ENCODE assay signal across 25 mouse cellular contexts in genomic region chr5:137642886-137643285, GRCm38 (mm10). TPM values are rescaled to one million over a fixed set of nuclear protein-coding genes. Genes with fewer than 3 reads are reported as not detected.
DNase-seq lines count a peak whose midpoint lies in the region; ATAC-seq and TF ChIP-seq lines count a peak whose summit lies in the region.
"Had no signal": no experiment of that assay in that cellular context is flagged by ENCODE, and none has a peak within 500 bp of the region (broad histone marks: within the 10 kb centered on the region; RNA-seq: fewer than 3 reads in every experiment).

No protein-coding gene starts in this region.

- 0 out of 2 replicates have a peak overlapping the region, but pooled peaks have one; percentile 17 for H3K27ac ChIP-seq in hindbrain, embryonic 16.5 days (ENCODE audit: low read depth, low read length)
- no peak overlapping the region for H3K27ac ChIP-seq in hindbrain, postnatal 0 days
- H3K27ac ChIP-seq: embryonic facial prominence, embryonic 13.5 days; embryonic facial prominence, embryonic 15.5 days; forebrain, embryonic 10.5 days; forebrain, embryonic 12.5 days had no signal

- no peak overlapping the region for H3K4me2 ChIP-seq in hindbrain, embryonic 16.5 days (ENCODE audit: low read length)
- H3K4me2 ChIP-seq in hindbrain, postnatal 0 days (ENCODE audit: low read depth, low read length) = no peak overlapping the region
- H3K4me2 ChIP-seq: embryonic facial prominence, embryonic 13.5 days; embryonic facial prominence, embryonic 15.5 days; forebrain, embryonic 12.5 days had no signal

- H3K27me3 ChIP-seq in hindbrain, embryonic 16.5 days (replicated peaks; ENCODE audit: control insufficient read depth, insufficient read depth, low read length) = peaks cover 15% of the 10 kb centered on the region
- peaks cover 17% of the 10 kb centered on the region for H3K27me3 ChIP-seq in hindbrain, postnatal 0 days (ENCODE audit: insufficient read depth, low read length)
- peaks cover 31% of the 10 kb centered on the region for H3K27me3 ChIP-seq in E14TG2a.4 (ENCODE audit: insufficient read depth, low read length)

- TF ChIP-seq CTCF in hindbrain, postnatal 0 days (IDR thresholded peaks at IDR 0.05; ENCODE audit: low read depth) = no peak
- TF ChIP-seq CTCF in E14TG2a.4 (conservative IDR thresholded peaks at IDR 0.05; ENCODE audit: low read length) = no peak

- H3K9ac ChIP-seq in hindbrain, embryonic 16.5 days (ENCODE audit: low read depth, low read length) = no peak overlapping the region
- no peak overlapping the region for H3K9ac ChIP-seq in hindbrain, postnatal 0 days (replicated peaks; ENCODE audit: low read length)
- H3K9ac ChIP-seq: embryonic facial prominence, embryonic 13.5 days; embryonic facial prominence, embryonic 15.5 days; forebrain, embryonic 12.5 days had no signal

- H3K4me1 ChIP-seq in hindbrain, embryonic 16.5 days (ENCODE audit: control insufficient read depth, insufficient read depth, low read depth, low read length) = peaks cover 6% of the 10 kb centered on the region
- H3K4me1 ChIP-seq in hindbrain, postnatal 0 days (ENCODE audit: insufficient read depth, low read length) = peaks cover 5% of the 10 kb centered on the region; the same call in 1 of the 2 replicates
- peaks cover 97% of the 10 kb centered on the region for H3K4me1 ChIP-seq in E14TG2a.4 (replicated peaks; ENCODE audit: low read depth, low read length)

- no peak for ATAC-seq in hindbrain, embryonic 16.5 days
- no peak for ATAC-seq in hindbrain, postnatal 0 days
- ATAC-seq: forebrain, embryonic 14.5 days; forebrain, embryonic 16.5 days had no signal

- DNase-seq in hindbrain, postnatal 0 days (ENCODE audit: low spot score) = no peak
- DNase-seq in ES-CJ7 (ENCODE audit: low read depth, low spot score) (peak; percentile 56), ZHBTc4 (ENCODE audit: low read depth, low spot score) (peak; percentile 80), liver (no peak), adipocyte (ENCODE audit: low spot score) (no peak)
- DNase-seq: adrenal gland, adult 8-10 months; adrenal gland, postnatal 14 days; adrenal gland, postnatal 36 days; cerebellum, adult 18-20 months; cerebellum, adult 8-10 months; cerebellum, adult 9-11 months; cerebellum, postnatal 14 days; cerebellum, postnatal 36 days; embryo, embryonic 11 days had no signal

- H3K4me3 ChIP-seq in hindbrain, embryonic 16.5 days (ENCODE audit: low read length) = no peak overlapping the region
- no peak overlapping the region for H3K4me3 ChIP-seq in hindbrain, postnatal 0 days (ENCODE audit: low read length)
- H3K4me3 ChIP-seq in E14TG2a.4 (replicated peaks; ENCODE audit: low read length) = peak overlapping the region; percentile 67; the same call in 1 of the 2 replicates
- H3K4me3 ChIP-seq: embryonic facial prominence, embryonic 13.5 days; embryonic facial prominence, embryonic 15.5 days; erythroblast, embryonic 14.5 days; forebrain, embryonic 10.5 days; forebrain, embryonic 12.5 days had no signal

- 50% methylated on average over 4 of the region's 4 CpGs for WGBS in hindbrain, embryonic 16.5 days
- 47% methylated on average over 4 of the region's 4 CpGs for WGBS in hindbrain, postnatal 0 days

- H3K36me3 ChIP-seq in hindbrain, embryonic 16.5 days (ENCODE audit: control insufficient read depth, insufficient read depth, low read length) = peaks cover 18% of the 10 kb centered on the region
- H3K36me3 ChIP-seq in hindbrain, postnatal 0 days (ENCODE audit: insufficient read depth, low read length) = peaks cover 18% of the 10 kb centered on the region; the same call in 1 of the 2 replicates
- H3K36me3 ChIP-seq in E14TG2a.4 (ENCODE audit: insufficient read depth, low read length) = peaks cover 50% of the 10 kb centered on the region

- H3K9me3 ChIP-seq in hindbrain, embryonic 16.5 days (ENCODE audit: control insufficient read depth, low read length) = no peaks in the 10 kb centered on the region
- H3K9me3 ChIP-seq in hindbrain, postnatal 0 days (ENCODE audit: low read length) = no peaks in the 10 kb centered on the region
- H3K9me3 ChIP-seq in E14TG2a.4 (ENCODE audit: low read length) = no peaks in the 10 kb centered on the region
- H3K9me3 ChIP-seq: embryonic facial prominence, embryonic 13.5 days; embryonic facial prominence, embryonic 15.5 days; forebrain, embryonic 10.5 days; forebrain, embryonic 12.5 days had no signal

RNA-seq across cellular contexts. Expression of gene Sap25, which starts 1.8 kb away (rescaled TPM):
- polyA plus RNA-seq in hindbrain, embryonic 16.5 days (2015; fragmentation: Nextera tagmentation; extraction: Ambion mirVana) = 3.4 and 6.6 TPM in 2 replicates
- 0.97 and 5.2 TPM in 2 replicates for total RNA-seq in hindbrain, postnatal 0 days (2014; rRNA removed)
- polyA plus RNA-seq in hindbrain, postnatal 0 days (2015; fragmentation: Nextera tagmentation; extraction: Ambion mirVana) = 2.9 and 3.7 TPM in 2 replicates

RNA-seq across cellular contexts. Expression of gene Irs3, which starts 2.6 kb away (rescaled TPM):
- 0.11 and 0.16 TPM in 2 replicates for polyA plus RNA-seq in hindbrain, embryonic 16.5 days (2015; fragmentation: Nextera tagmentation; extraction: Ambion mirVana)
- 0.40 and 1.4 TPM in 2 replicates for total RNA-seq in hindbrain, postnatal 0 days (2014; rRNA removed)
- polyA plus RNA-seq in hindbrain, postnatal 0 days (2015; fragmentation: Nextera tagmentation; extraction: Ambion mirVana) = 0.36 and 0.39 TPM in 2 replicates
- total RNA-seq: common myeloid progenitor, adult 5-6 weeks; MEL had no signal
- polyA plus RNA-seq: erythroblast, embryonic 14.5 days; forebrain, embryonic 12.5 days; forebrain, embryonic 14.5 days had no signal

RNA-seq across cellular contexts. Expression of gene Gm20605, which starts 13.9 kb away (rescaled TPM):
- 7.4 and 7.6 TPM in 2 replicates for polyA plus RNA-seq in hindbrain, embryonic 16.5 days (2015; fragmentation: Nextera tagmentation; extraction: Ambion mirVana)
- 3.4 and 4.1 TPM in 2 replicates for total RNA-seq in hindbrain, postnatal 0 days (2014; rRNA removed)
- polyA plus RNA-seq in hindbrain, postnatal 0 days (2015; fragmentation: Nextera tagmentation; extraction: Ambion mirVana) = 4.1 and 5.3 TPM in 2 replicates

RNA-seq across cellular contexts. Expression of gene Lrch4, which starts 14.0 kb away (rescaled TPM):
- 14.9 and 21.6 TPM in 2 replicates for polyA plus RNA-seq in hindbrain, embryonic 16.5 days (2015; fragmentation: Nextera tagmentation; extraction: Ambion mirVana)
- 9.6 and 10.4 TPM in 2 replicates for total RNA-seq in hindbrain, postnatal 0 days (2014; rRNA removed)
- 12.3 and 14.6 TPM in 2 replicates for polyA plus RNA-seq in hindbrain, postnatal 0 days (2015; fragmentation: Nextera tagmentation; extraction: Ambion mirVana)

RNA-seq across cellular contexts. Expression of gene Fbxo24, which starts 14.1 kb away (rescaled TPM):
- not detected in 2 replicates for polyA plus RNA-seq in hindbrain, embryonic 16.5 days (2015; fragmentation: Nextera tagmentation; extraction: Ambion mirVana)
- 0.25 and 0.26 TPM in 2 replicates for total RNA-seq in hindbrain, postnatal 0 days (2014; rRNA removed)
- 0.18 TPM in 1 of 2 replicates, not detected in the other for polyA plus RNA-seq in hindbrain, postnatal 0 days (2015; fragmentation: Nextera tagmentation; extraction: Ambion mirVana)
- total RNA-seq: common myeloid progenitor, adult 5-6 weeks had no signal
- polyA plus RNA-seq: erythroblast, embryonic 14.5 days had no signal

Comparison
In these comparisons a context has a peak if more than half of its experiments do, and no peak if none do; other contexts are left out.
1. DNase-seq: peak in ES-CJ7 (single experiment) and ZHBTc4 (single experiment); none in hindbrain, postnatal 0 days (single experiment), liver (single experiment) and adipocyte (single experiment).